Mouse (Mus musculus): ENCODE measurements around the gene Pld3. TPM values are rescaled to one million over a fixed set of nuclear protein-coding genes. Genes with fewer than 3 reads are reported as not detected.

Pld3 gene
- 100 to 1,000 TPM; 573 to 583 TPM for total RNA-seq (2021)
- long read RNA-seq, experiment 1, transcript Pld3-201 (14 exons, 2,282 nt) = major isoform, 39 of 418 reads
- long read RNA-seq, experiment 1, partial matches to known transcripts = 344 of 418 reads
- long read RNA-seq, experiment 1, other reads (novel, unspliced or antisense) = 35 of 418 reads
- long read RNA-seq, experiment 2, transcript Pld3-201 (14 exons, 2,282 nt) = major isoform, 61 of 581 reads
- long read RNA-seq, experiment 2, partial matches to known transcripts = 455 of 581 reads
- long read RNA-seq, experiment 2, other reads (novel, unspliced or antisense) = 65 of 581 reads

- H3K4me3 ChIP-seq = peak within 1 kb of the TSS; percentile 79
- TF ChIP-seq CTCF (conservative IDR thresholded peaks at IDR 0.05) = no peak
- peak; percentile 97 to 99 for DNase-seq (ENCODE audit: low spot score in 2 of 2)
- H3K27ac ChIP-seq = peak within 1 kb of the TSS; percentile 90
Measured at GRCm38 (mm10) chr7:27552931-27553513, at the start of gene Pld3, which contains the start of gene 2310022A10Rik. TSS of gene Pld3 (minus strand) at chr7:27553218. TSS of gene 2310022A10Rik (plus strand) at chr7:27553233.

- no peak overlapping the region for H3K4me3 ChIP-seq
- no peak for DNase-seq (ENCODE audit: low spot score in 2 of 2)
- no peak for TF ChIP-seq CTCF (conservative IDR thresholded peaks at IDR 0.05)
- peak overlapping the region; percentile 93 for H3K27ac ChIP-seq
Measured at GRCm38 (mm10) chr7:27602161-27602560, 49.1 kb upstream of the Pld3 start.

GRCm38 (mm10) chr7:27601628-27602027 lies 48.6 kb upstream of the Pld3 start:
- peak; percentile 49 to 73 for DNase-seq (ENCODE audit: low spot score in 2 of 2)
- no peak overlapping the region for H3K4me3 ChIP-seq
- peak overlapping the region; percentile 93 for H3K27ac ChIP-seq
- TF ChIP-seq CTCF (conservative IDR thresholded peaks at IDR 0.05) = no peak

GRCm38 (mm10) chr7:27598053-27598452 lies 45.0 kb upstream of the Pld3 start:
- no peak for TF ChIP-seq CTCF (conservative IDR thresholded peaks at IDR 0.05)
- Histone ChIP-seq H3K4me3 (no peak overlapping the region), H3K27ac (peak overlapping the region; percentile 100)
- DNase-seq (ENCODE audit: low spot score in 2 of 2) = no peak

GRCm38 (mm10) chr7:27596586-27597503 lies 43.8 kb upstream of the Pld3 start:
- H3K27ac ChIP-seq = peak overlapping the region; percentile 100
- no peak for DNase-seq (ENCODE audit: low spot score in 2 of 2)
- TF ChIP-seq CTCF (conservative IDR thresholded peaks at IDR 0.05) = no peak
- H3K4me3 ChIP-seq = no peak overlapping the region

- Histone ChIP-seq H3K4me3 (peak overlapping the region; percentile 67), H3K27ac (peak overlapping the region; percentile 100)
- TF ChIP-seq CTCF (conservative IDR thresholded peaks at IDR 0.05) = no peak
- no peak for DNase-seq (ENCODE audit: low spot score in 2 of 2)
Measured at GRCm38 (mm10) chr7:27592934-27593645, 40.1 kb upstream of the Pld3 start.

- Histone ChIP-seq H3K4me3 (peak overlapping the region; percentile 67), H3K27ac (peak overlapping the region; percentile 100)
- TF ChIP-seq CTCF (conservative IDR thresholded peaks at IDR 0.05) = no peak
- DNase-seq (ENCODE audit: low spot score in 2 of 2) = no peak
Measured at GRCm38 (mm10) chr7:27592217-27592929, 39.4 kb upstream of the Pld3 start.

GRCm38 (mm10) chr7:27591266-27592216 lies 38.5 kb upstream of the Pld3 start, which contains the start of gene Akt2:
TSS of gene Akt2 (plus strand) at chr7:27591552.
- peak; percentile 92 to 97 for DNase-seq (ENCODE audit: low spot score in 2 of 2)
- Histone ChIP-seq H3K4me3 (peak within 1 kb of the TSS; percentile 67), H3K27ac (peak within 1 kb of the TSS; percentile 100)
- TF ChIP-seq CTCF (conservative IDR thresholded peaks at IDR 0.05) = peak; percentile 42

- Histone ChIP-seq H3K27ac (peak overlapping the region; percentile 100), H3K4me3 (peak overlapping the region; percentile 67)
- peak; percentile 56 for TF ChIP-seq CTCF (conservative IDR thresholded peaks at IDR 0.05)
- DNase-seq (ENCODE audit: low spot score in 2 of 2) = no peak
Measured at GRCm38 (mm10) chr7:27590566-27591213, 37.7 kb upstream of the Pld3 start.

GRCm38 (mm10) chr7:27590088-27590487 lies 37.1 kb upstream of the Pld3 start:
- H3K4me3 ChIP-seq = no peak overlapping the region
- TF ChIP-seq CTCF (conservative IDR thresholded peaks at IDR 0.05) = no peak
- DNase-seq (ENCODE audit: low spot score in 2 of 2) = no peak
- no peak overlapping the region for H3K27ac ChIP-seq

Data from layer of hippocampus, adult 2 months (tissue).